Mouse (Mus musculus) gastrocnemius, adult 8-10 months (tissue): ENCODE measurements around the gene Ltbp1. TPM values are rescaled to one million over a fixed set of nuclear protein-coding genes. Genes with fewer than 3 reads are reported as not detected.

ENCODE experiments used
- DNase-seq, 2 experiments: peaks; one replicate each; pipeline ENCODE4 v3.0.0; 2022; ENCODE audit warnings: low spot score in 2 of 2
- total RNA-seq, 4 experiments: library from RNA; stranded (reverse); gene quantifications; 2 replicates each; pipeline ENCODE4 v1.2.4; 2022

The Ltbp1 gene
- total RNA-seq, result 1 to 10 TPM; 4.7 to 9.1 (median 6.5) TPM

- DNase-seq, result peak; percentile 27 to 31
Observed at GRCm38 (mm10) chr17:75005281-75005684, at the start of gene Ltbp1. Gene Ltbp1, plus strand, starts transcription at chr17:75005568.

- DNase-seq, result no peak
Observed at GRCm38 (mm10) chr17:74959481-74960245, 45.7 kb upstream of the Ltbp1 start.

DNA sequence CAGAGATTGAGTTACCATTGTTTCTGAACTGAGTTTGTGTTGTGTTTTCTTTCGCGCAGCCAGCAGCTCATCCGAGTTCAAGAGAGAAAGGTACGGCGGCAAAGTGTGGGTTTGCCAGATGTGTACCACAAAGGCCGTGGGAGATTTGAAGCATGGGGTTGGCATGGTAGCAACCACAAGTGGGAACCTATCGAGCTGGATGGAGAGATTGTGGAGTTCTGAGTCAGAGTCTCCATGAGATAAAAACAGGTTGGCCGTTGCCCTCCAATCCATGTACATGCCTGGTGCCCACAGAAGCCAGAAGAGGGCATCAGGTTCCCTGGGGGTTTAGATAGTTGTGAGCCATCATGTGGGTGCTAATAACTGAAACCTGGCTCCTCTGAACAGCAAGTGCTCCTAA lies 42.1 kb upstream of the Ltbp1 start:
- no peak for DNase-seq

GRCm38 (mm10) chr17:74963861-74964260 lies 41.5 kb upstream of the Ltbp1 start:
- no peak for DNase-seq

- no peak for DNase-seq
Observed at GRCm38 (mm10) chr17:74967298-74967848, 38.0 kb upstream of the Ltbp1 start.

- no peak for DNase-seq
Observed at GRCm38 (mm10) chr17:74968152-74968712, 37.1 kb upstream of the Ltbp1 start.

- DNase-seq, result no peak
Observed at GRCm38 (mm10) chr17:74968738-74969271, 36.6 kb upstream of the Ltbp1 start.

GRCm38 (mm10) chr17:74975192-74975591 lies 30.2 kb upstream of the Ltbp1 start:
- DNase-seq, result no peak

GRCm38 (mm10) chr17:74976167-74976985 lies 29.0 kb upstream of the Ltbp1 start:
- no peak for DNase-seq

- DNase-seq, result no peak
Observed at GRCm38 (mm10) chr17:74979767-74980166, 25.6 kb upstream of the Ltbp1 start.

DNA sequence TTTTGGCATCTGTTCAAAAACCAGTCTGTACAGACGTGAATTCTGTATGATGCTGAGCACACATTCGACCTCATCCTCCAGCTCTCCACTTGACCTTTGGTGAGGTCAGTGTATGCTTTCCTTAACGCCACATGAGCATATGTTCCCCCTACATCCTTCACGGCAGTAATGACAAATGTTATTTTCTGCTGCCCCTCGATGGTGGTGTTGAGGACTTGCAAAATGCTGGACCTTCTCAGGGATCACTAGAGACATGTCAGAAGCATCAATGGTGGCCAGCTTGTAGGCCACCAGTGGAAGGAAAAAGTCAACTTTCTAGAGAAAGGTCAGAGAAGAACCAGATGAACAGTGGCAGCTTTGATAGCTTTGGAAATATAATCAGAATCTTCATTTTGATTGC lies 23.7 kb upstream of the Ltbp1 start:
- DNase-seq, result no peak

DNA sequence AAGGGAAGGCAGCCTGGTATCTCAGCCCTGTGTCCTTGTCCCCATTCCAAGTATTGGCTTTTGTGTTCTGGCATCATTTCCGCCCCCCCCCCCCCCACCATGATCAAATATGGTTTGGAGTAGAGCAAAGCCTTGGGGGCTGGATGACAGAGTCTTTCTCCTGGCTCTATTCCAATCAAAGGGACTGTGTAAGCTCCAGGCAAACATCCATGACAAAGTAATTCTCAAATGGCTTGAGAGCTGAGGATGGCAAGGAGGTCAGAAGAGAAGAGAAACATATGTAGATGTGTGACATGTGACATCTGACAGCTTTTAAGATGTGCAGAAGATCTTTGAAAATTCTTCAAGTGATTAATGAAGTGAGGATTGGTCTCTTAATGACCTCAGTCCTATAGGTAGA lies 22.5 kb upstream of the Ltbp1 start:
- DNase-seq, result no peak

DNA sequence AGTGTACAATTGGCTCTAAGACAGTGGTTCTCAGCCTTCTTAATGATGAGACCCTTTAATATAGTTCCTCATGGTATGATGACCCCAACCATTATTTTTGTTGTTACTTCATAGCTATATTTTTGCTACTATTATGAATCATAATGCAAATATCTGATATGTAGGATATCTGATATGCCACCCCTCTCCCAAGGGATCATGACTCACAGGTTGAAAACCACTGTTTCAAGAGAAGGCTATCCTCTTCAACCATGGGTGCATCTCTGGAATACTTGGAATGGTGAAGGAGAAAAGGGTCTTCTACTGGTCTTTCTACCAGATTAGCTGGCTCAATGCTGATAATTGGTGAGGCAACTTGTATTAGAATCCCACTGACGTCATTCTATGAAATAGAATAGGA lies 21.3 kb upstream of the Ltbp1 start:
- DNase-seq, result no peak

DNA sequence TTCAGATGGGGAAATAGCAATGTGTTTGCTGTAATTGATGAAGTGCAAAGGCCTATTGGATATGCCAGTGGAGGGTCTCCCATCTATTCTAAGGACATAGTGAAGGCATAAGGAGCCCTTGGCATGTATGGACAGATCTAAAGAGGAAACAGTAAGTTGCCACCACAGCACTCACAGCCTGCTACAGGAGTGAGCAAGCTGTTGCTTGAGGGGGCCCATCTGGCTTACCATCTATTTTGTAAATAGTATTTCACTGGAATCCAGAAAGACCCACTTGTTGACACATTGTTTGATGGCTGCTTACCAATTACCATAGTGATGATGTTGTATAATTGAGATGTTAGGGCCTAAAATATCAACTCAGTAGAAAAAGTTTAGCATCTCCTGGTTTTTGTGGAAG lies 20.7 kb upstream of the Ltbp1 start:
- DNase-seq, result no peak

GRCm38 (mm10) chr17:74987067-74987466 lies 18.3 kb upstream of the Ltbp1 start:
- no peak for DNase-seq

DNA sequence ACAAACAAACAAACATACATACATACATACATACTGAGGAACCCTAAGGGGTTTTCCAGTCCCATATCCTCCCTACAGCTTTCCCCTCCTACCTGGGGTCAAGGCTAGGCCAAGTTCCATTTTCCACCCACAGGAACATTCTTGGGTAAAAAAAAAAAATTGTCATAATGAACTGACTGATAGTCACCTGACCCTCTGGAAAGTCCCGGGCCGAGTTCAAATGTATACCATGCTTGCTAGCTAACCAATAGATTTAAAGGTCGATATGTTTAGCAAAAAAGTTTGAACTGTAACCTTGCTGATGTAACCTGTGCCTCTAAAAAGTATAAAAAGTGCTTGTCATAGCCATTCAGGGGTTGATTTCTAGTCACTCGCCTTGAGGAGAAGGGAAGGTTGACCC lies 15.7 kb upstream of the Ltbp1 start:
- DNase-seq, result no peak

DNA sequence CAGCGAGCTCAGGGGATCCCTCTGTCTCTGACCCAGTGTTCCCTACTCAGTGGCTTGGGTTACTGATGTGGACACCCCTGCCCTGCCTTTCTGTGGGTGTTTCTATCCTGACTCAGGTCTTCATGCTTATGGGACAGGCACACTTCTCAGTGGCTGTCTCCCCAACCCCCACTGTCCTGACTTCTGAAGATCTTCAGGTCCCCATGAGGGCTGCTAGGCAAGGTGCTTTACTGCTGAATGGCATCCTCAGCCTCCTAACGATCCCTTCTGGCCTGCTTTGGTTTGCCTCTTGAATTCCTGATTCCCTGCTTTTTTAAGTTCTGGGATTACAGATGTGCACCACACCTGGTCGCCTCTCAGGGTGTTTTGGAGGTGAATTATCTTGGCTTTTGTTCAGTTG lies 14.8 kb upstream of the Ltbp1 start:
- DNase-seq, result no peak

DNA sequence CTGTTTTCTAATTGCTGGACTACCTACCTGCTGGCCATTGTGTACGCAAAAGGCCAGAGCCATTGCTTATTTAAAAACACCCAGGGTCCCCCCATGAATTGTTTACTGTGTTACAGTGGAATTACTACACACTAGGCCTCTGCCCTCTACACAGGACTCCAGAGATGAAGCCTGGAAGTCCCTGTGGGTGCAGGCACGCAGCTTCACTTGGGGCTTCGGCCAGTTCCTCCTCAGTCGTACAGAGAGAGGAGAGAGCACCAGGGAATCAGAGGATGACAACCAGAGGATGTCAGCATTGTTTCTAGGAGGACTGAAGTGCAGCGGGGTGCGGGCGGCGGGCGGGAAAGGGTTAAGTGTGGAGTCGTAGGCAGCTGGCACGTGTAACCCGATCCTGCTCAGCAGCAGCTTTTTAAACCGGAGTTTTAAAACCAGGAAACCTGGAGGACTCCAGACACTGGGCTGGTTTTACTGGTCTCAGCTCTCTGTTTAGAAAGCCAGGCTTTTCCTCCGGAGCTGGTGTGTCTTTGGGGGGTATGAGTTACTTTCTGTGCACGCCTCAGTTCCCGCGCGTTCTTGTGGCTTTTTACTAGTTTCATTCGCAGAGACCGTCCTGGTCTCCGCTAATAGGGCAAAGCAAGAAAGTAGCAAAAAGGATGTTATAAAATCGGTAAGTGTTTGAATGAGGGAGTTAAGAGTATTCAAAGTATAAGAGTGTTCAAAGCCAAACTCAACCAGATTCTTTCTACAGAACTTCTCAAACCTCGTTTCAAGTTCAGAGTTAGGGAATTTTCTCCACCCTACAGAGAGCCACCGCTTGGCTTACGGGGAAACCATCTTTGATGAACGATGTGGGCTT lies 11.4 kb upstream of the Ltbp1 start:
- DNase-seq, result no peak

DNA sequence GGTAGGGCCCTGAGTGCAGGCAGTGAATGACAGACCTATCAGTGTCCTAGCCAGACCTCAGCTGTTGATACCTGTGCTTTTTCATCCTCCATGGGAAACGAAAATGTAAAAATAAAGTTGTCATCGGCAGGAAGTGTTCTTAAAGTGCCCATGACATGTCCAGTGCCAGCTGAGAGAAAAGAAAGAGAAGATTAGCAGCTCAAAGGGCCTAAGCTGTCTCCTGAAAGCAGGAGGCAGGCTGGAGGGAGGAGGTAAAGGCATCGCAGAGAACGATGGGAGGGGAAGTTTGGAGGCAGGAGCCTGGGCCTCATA lies 10.8 kb upstream of the Ltbp1 start:
- DNase-seq, result no peak

GRCm38 (mm10) chr17:74995266-74995665 lies 10.1 kb upstream of the Ltbp1 start:
- DNase-seq, result no peak

DNA sequence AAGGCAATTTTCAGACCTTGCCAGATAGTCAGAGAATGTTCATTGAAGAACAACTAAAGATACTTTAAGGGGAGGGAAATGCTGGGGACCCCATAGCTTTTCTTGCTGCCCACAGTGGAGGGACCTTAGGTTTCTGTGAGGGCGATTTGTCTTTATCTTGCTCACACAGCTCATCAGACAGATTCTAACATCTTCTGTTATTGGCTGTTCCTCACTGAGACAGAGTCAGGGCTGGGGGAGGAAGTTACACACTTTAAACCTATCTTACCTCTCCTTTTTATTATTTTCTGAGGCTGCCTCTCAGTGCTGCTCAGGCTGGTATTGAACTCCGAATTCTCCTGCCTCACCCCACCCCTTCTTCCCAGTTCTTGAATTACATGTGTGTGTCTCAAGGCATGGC lies 5.3 kb upstream of the Ltbp1 start:
- no peak for DNase-seq
